Mouse (Mus musculus): ENCODE measurements around the gene Spag8. TPM values are rescaled to one million over a fixed set of nuclear protein-coding genes. Genes with fewer than 3 reads are reported as not detected.

Gene Spag8
- total and polyA plus RNA-seq, 2 experiments from 2014 or later, result 5.8 to 9.1 TPM

GRCm38 (mm10) chr4:43629106-43629817 is 24.1 kb downstream of the Spag8 start:
- no peak for TF ChIP-seq CTCF (IDR thresholded peaks at IDR 0.05; ENCODE audit: low read depth)
- Histone ChIP-seq H3K27ac (ENCODE audit: low read depth, low read length) (no peak overlapping the region), H3K4me2 (ENCODE audit: low read depth) (peak overlapping the region; percentile 24; the same call in 1 of the 2 replicates), H3K4me1 (ENCODE audit: insufficient read depth) (peaks cover 23% of the 10 kb centered on the region), H3K4me3 (ENCODE audit: low read depth, low read length) (no peak overlapping the region), H3K9me3 (ENCODE audit: low read length) (no peaks in the 10 kb centered on the region), H3K9ac (no peak overlapping the region), H3K36me3 (ENCODE audit: insufficient read depth) (no peaks in the 10 kb centered on the region), H3K27me3 (ENCODE audit: insufficient read depth, low read length) (no peaks in the 10 kb centered on the region)
- 36% methylated on average over 20 of the region's 20 CpGs for WGBS
- DNase-seq (peak; percentile 63), ATAC-seq (peak; percentile 56)

- no peak for DNase-seq
- TF ChIP-seq CTCF (IDR thresholded peaks at IDR 0.05; ENCODE audit: low read depth), result no peak
- Histone ChIP-seq H3K4me3 (ENCODE audit: low read depth, low read length) (no peak overlapping the region), H3K27ac (ENCODE audit: low read depth, low read length) (no peak overlapping the region), H3K4me2 (ENCODE audit: low read depth) (no peak overlapping the region), H3K4me1 (ENCODE audit: insufficient read depth) (no peaks in the 10 kb centered on the region), H3K9ac (no peak overlapping the region), H3K27me3 (ENCODE audit: insufficient read depth, low read length) (no peaks in the 10 kb centered on the region), H3K9me3 (ENCODE audit: low read length) (no peaks in the 10 kb centered on the region), H3K36me3 (ENCODE audit: insufficient read depth) (no peaks in the 10 kb centered on the region)
- WGBS, result 92% methylated on average over 4 of the region's 4 CpGs
- ATAC-seq, result no peak
These were observed 33.1 kb downstream of the Spag8 start for GRCm38 (mm10) chr4:43620146-43620778.

DNA sequence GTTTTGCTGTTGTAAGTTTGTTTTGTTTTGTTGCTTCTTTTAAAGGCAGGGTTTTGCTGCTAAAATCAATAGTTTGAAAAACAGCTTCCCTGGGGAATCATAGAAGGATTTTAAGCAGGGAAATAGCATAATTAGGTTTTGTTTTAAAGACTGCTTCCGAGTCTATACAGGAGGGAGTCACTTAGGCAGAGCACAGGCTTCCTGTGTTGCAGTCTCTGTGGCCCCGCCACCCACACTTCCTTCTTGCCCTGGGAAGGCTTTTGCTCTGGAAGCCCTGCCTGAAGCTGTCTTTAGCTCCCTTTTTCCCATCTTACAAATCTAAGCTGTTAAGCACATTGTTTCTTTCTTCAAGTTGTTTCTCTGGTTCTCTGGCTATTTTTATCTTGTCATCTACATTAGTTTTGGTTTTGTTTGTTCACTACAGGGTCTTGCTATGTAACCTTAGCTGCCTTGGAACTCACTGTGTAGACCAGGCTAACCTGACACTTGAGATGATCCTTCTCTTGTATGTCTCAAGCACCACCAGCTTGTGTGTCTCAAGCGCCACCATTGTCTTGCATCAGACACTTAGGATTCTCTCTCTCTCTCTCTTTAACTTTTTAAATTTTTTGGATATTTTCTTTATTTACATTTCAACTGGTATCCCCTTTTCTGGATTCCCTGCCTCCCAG is 40.2 kb downstream of the Spag8 start:
- no peak for DNase-seq

DNA sequence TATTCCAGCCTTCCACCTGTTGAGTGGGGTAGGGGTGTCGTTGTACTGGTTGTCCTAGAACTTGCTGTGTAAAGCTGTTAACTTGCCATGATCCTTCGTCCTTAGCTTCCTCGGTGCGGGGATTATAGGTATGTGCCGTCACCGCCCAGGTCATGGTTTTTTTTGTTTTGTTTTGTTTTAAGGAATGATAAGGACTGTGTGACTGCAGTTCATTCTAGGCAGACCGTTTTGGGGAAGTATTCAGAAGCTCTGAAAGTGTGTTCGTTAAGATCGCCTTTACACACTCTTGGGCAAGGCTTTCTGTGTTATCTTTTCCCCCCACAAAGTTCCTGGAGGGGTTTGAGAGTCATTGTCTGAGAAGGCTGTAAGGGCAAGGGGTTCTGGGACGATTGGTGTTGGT is 40.9 kb downstream of the Spag8 start:
- ATAC-seq (no peak), DNase-seq (no peak)
- H3K9ac ChIP-seq, result no peak overlapping the region
- no peaks in the 10 kb centered on the region for H3K4me1 ChIP-seq (ENCODE audit: insufficient read depth)
- H3K27me3 ChIP-seq (ENCODE audit: insufficient read depth, low read length), result no peaks in the 10 kb centered on the region
- no peak for TF ChIP-seq CTCF (IDR thresholded peaks at IDR 0.05; ENCODE audit: low read depth)
- H3K27ac ChIP-seq (ENCODE audit: low read depth, low read length), result no peak overlapping the region
- H3K4me2 ChIP-seq (ENCODE audit: low read depth), result no peak overlapping the region
- WGBS, result 66% methylated on average over 10 of the region's 10 CpGs
- no peaks in the 10 kb centered on the region for H3K36me3 ChIP-seq (ENCODE audit: insufficient read depth)
- no peaks in the 10 kb centered on the region for H3K9me3 ChIP-seq (ENCODE audit: low read length)
- no peak overlapping the region for H3K4me3 ChIP-seq (ENCODE audit: low read depth, low read length)

More for the DNA sequence above, 40.2 kb downstream of the Spag8 start:
- Histone ChIP-seq H3K27me3 (ENCODE audit: insufficient read depth, low read length) (no peaks in the 10 kb centered on the region), H3K9ac (no peak overlapping the region), H3K36me3 (ENCODE audit: insufficient read depth) (no peaks in the 10 kb centered on the region), H3K4me2 (ENCODE audit: low read depth) (no peak overlapping the region), H3K4me1 (ENCODE audit: insufficient read depth) (no peaks in the 10 kb centered on the region), H3K9me3 (ENCODE audit: low read length) (no peaks in the 10 kb centered on the region), H3K27ac (ENCODE audit: low read depth, low read length) (no peak overlapping the region), H3K4me3 (ENCODE audit: low read depth, low read length) (no peak overlapping the region)
- no peak for ATAC-seq
- 62% methylated on average over 3 of the region's 3 CpGs for WGBS
- no peak for TF ChIP-seq CTCF (IDR thresholded peaks at IDR 0.05; ENCODE audit: low read depth)

DNA sequence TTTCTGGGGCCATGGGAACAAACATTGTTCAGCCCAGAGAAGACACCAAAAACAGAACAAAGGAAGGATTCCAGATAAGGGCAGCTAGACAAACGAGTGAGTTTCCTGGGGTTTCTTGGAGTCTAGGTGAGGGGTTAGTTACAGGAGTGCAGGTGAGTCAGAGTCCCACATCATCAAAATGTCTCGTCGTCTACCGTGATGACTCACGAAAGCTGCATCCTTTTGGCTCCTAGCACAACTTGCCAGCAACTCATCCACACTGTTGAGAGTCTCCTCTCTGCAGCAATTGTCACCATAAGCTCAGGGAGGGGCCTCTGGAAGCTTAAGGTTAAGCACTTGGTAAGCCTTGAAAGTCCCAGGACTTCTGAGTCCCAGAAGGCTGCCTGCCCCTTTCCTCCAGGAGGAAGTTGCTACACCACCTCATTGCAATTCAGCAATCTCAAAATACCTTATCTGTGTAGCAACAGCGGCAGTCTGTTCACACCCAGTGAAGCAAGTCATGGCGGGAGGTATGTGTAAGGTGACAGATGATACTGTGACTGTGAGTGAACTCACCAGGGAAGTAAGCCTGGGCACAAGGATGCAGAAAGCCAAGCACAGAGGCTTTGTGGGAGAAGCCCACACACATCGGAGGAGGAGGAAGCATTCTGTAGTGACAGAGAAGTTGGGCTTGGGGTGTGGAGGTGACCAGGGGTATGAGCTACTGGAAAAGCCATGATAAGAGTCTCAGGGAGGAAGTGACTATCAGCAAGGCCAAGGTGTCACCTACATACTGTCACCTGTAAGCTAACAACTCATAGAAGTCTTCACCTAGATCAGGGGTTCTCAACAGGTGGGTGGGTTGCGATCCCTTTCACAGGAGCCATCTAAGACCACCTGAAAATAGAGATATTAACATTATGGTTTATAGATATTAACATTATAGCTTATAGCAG is 48.4 kb downstream of the Spag8 start:
- Histone ChIP-seq H3K4me2 (ENCODE audit: low read depth) (no peak overlapping the region), H3K9ac (no peak overlapping the region), H3K9me3 (ENCODE audit: low read length) (no peaks in the 10 kb centered on the region), H3K27ac (ENCODE audit: low read depth, low read length) (no peak overlapping the region), H3K4me3 (ENCODE audit: low read depth, low read length) (no peak overlapping the region), H3K27me3 (ENCODE audit: insufficient read depth, low read length) (no peaks in the 10 kb centered on the region), H3K36me3 (ENCODE audit: insufficient read depth) (no peaks in the 10 kb centered on the region), H3K4me1 (ENCODE audit: insufficient read depth) (no peaks in the 10 kb centered on the region)
- TF ChIP-seq CTCF (IDR thresholded peaks at IDR 0.05; ENCODE audit: low read depth), result no peak
- no peak for ATAC-seq
- no peak for DNase-seq
- WGBS, result 84% methylated on average over 9 of the region's 9 CpGs

- no peak overlapping the region for H3K9ac ChIP-seq
- DNase-seq (no peak), ATAC-seq (no peak)
- no peak overlapping the region for H3K4me3 ChIP-seq (ENCODE audit: low read depth, low read length)
- TF ChIP-seq CTCF (IDR thresholded peaks at IDR 0.05; ENCODE audit: low read depth), result no peak
- H3K27me3 ChIP-seq (ENCODE audit: insufficient read depth, low read length), result no peaks in the 10 kb centered on the region
- no peaks in the 10 kb centered on the region for H3K9me3 ChIP-seq (ENCODE audit: low read length)
- no peaks in the 10 kb centered on the region for H3K4me1 ChIP-seq (ENCODE audit: insufficient read depth)
- 71% methylated on average over 3 of the region's 3 CpGs for WGBS
- no peaks in the 10 kb centered on the region for H3K36me3 ChIP-seq (ENCODE audit: insufficient read depth)
- no peak overlapping the region for H3K4me2 ChIP-seq (ENCODE audit: low read depth)
- no peak overlapping the region for H3K27ac ChIP-seq (ENCODE audit: low read depth, low read length)
These were observed 49.3 kb downstream of the Spag8 start for GRCm38 (mm10) chr4:43604099-43604498.

Small RNAs within 50 kb of the gene (microRNA-seq; reads per million reads assigned to microRNA genes)
- 0 to 0.12 reads per million in 2 experiments for gene Gm25262

Other genes starting within 250 kb of the Spag8 start
- 0.15 and 1.3 TPM in 2 replicates for gene Fam166b, start 224.5 kb downstream of the Spag8 start, total RNA-seq (2014; rRNA removed)
- 0.58 and 0.96 TPM in 2 replicates for gene Fam166b, start 224.5 kb downstream of the Spag8 start, polyA plus RNA-seq (2015; fragmentation: Nextera tagmentation; extraction: Ambion mirVana)
- 101 and 124 TPM in 2 replicates for gene Tesk1, start 211.7 kb downstream of the Spag8 start, total RNA-seq (2014; rRNA removed)
- gene Tesk1, start 211.7 kb downstream of the Spag8 start, polyA plus RNA-seq (2015; fragmentation: Nextera tagmentation; extraction: Ambion mirVana), result 14.8 and 15.4 TPM in 2 replicates
- gene Cd72, start 199.0 kb downstream of the Spag8 start, total RNA-seq (2014; rRNA removed), result 0.19 TPM in 1 of 2 replicates, not detected in the other
- 3.2 and 4.6 TPM in 2 replicates for gene Cd72, start 199.0 kb downstream of the Spag8 start, polyA plus RNA-seq (2015; fragmentation: Nextera tagmentation; extraction: Ambion mirVana)
- gene Sit1, start 169.9 kb downstream of the Spag8 start, total RNA-seq (2014; rRNA removed), result not detected in 2 replicates
- not detected in 2 replicates for gene Sit1, start 169.9 kb downstream of the Spag8 start, polyA plus RNA-seq (2015; fragmentation: Nextera tagmentation; extraction: Ambion mirVana)
- gene Ccdc107, start 160.7 kb downstream of the Spag8 start, total RNA-seq (2014; rRNA removed), result 57.3 and 86.2 TPM in 2 replicates
- 92.2 and 103 TPM in 2 replicates for gene Ccdc107, start 160.7 kb downstream of the Spag8 start, polyA plus RNA-seq (2015; fragmentation: Nextera tagmentation; extraction: Ambion mirVana)
- gene Arhgef39, start 153.9 kb downstream of the Spag8 start, total RNA-seq (2014; rRNA removed), result 2.9 and 4.5 TPM in 2 replicates
- 3.6 and 3.9 TPM in 2 replicates for gene Arhgef39, start 153.9 kb downstream of the Spag8 start, polyA plus RNA-seq (2015; fragmentation: Nextera tagmentation; extraction: Ambion mirVana)
- 0.14 and 0.31 TPM in 2 replicates for gene Car9, start 146.6 kb downstream of the Spag8 start, total RNA-seq (2014; rRNA removed)
- gene Car9, start 146.6 kb downstream of the Spag8 start, polyA plus RNA-seq (2015; fragmentation: Nextera tagmentation; extraction: Ambion mirVana), result 0.65 and 0.70 TPM in 2 replicates
- gene Tpm2, start 129.8 kb downstream of the Spag8 start, total RNA-seq (2014; rRNA removed), result 4.1 and 11.7 TPM in 2 replicates
- 5.1 and 8.1 TPM in 2 replicates for gene Tpm2, start 129.8 kb downstream of the Spag8 start, polyA plus RNA-seq (2015; fragmentation: Nextera tagmentation; extraction: Ambion mirVana)
- gene Creb3, start 91.3 kb downstream of the Spag8 start, total RNA-seq (2014; rRNA removed), result 61.9 and 64.4 TPM in 2 replicates
- 84.0 and 87.2 TPM in 2 replicates for gene Creb3, start 91.3 kb downstream of the Spag8 start, polyA plus RNA-seq (2015; fragmentation: Nextera tagmentation; extraction: Ambion mirVana)
- 34.4 and 44.1 TPM in 2 replicates for gene Tln1, start 90.9 kb downstream of the Spag8 start, total RNA-seq (2014; rRNA removed)
- 66.2 and 80.4 TPM in 2 replicates for gene Tln1, start 90.9 kb downstream of the Spag8 start, polyA plus RNA-seq (2015; fragmentation: Nextera tagmentation; extraction: Ambion mirVana)
- 17.6 and 22.6 TPM in 2 replicates for gene Rgp1, start 74.9 kb downstream of the Spag8 start, total RNA-seq (2014; rRNA removed)
- 7.1 and 10.4 TPM in 2 replicates for gene Rgp1, start 74.9 kb downstream of the Spag8 start, polyA plus RNA-seq (2015; fragmentation: Nextera tagmentation; extraction: Ambion mirVana)
- gene Gba2, start 74.7 kb downstream of the Spag8 start, total RNA-seq (2014; rRNA removed), result 31.6 and 37.7 TPM in 2 replicates
- 45.4 and 45.5 TPM in 2 replicates for gene Gba2, start 74.7 kb downstream of the Spag8 start, polyA plus RNA-seq (2015; fragmentation: Nextera tagmentation; extraction: Ambion mirVana)
- gene Msmp, start 69.1 kb downstream of the Spag8 start, total RNA-seq (2014; rRNA removed), result not detected in 2 replicates
- 0.38 and 1.9 TPM in 2 replicates for gene Msmp, start 69.1 kb downstream of the Spag8 start, polyA plus RNA-seq (2015; fragmentation: Nextera tagmentation; extraction: Ambion mirVana)
- gene Npr2, start 21.7 kb downstream of the Spag8 start, total RNA-seq (2014; rRNA removed), result 28.2 and 35.3 TPM in 2 replicates
- gene Npr2, start 21.7 kb downstream of the Spag8 start, polyA plus RNA-seq (2015; fragmentation: Nextera tagmentation; extraction: Ambion mirVana), result 7.9 and 9.1 TPM in 2 replicates
- gene Hint2, start 2.9 kb upstream of the Spag8 start, total RNA-seq (2014; rRNA removed), result 53.6 and 61.9 TPM in 2 replicates
- 80.0 and 101 TPM in 2 replicates for gene Hint2, start 2.9 kb upstream of the Spag8 start, polyA plus RNA-seq (2015; fragmentation: Nextera tagmentation; extraction: Ambion mirVana)
- gene Tmem8b, start 15.4 kb upstream of the Spag8 start, total RNA-seq (2014; rRNA removed), result 21.3 and 27.4 TPM in 2 replicates
- gene Tmem8b, start 15.4 kb upstream of the Spag8 start, polyA plus RNA-seq (2015; fragmentation: Nextera tagmentation; extraction: Ambion mirVana), result 8.2 and 14.1 TPM in 2 replicates
- gene Fam221b, start 15.6 kb upstream of the Spag8 start, total RNA-seq (2014; rRNA removed), result 0.08 TPM in 1 of 2 replicates, not detected in the other
- gene Fam221b, start 15.6 kb upstream of the Spag8 start, polyA plus RNA-seq (2015; fragmentation: Nextera tagmentation; extraction: Ambion mirVana), result 1.6 TPM in 2 replicates
- not detected in 2 replicates for gene Olfr70, start 47.2 kb upstream of the Spag8 start, total RNA-seq (2014; rRNA removed)
- gene Olfr70, start 47.2 kb upstream of the Spag8 start, polyA plus RNA-seq (2015; fragmentation: Nextera tagmentation; extraction: Ambion mirVana), result not detected in 2 replicates
- not detected in 2 replicates for gene Olfr71, start 56.7 kb upstream of the Spag8 start, total RNA-seq (2014; rRNA removed)
- gene Olfr71, start 56.7 kb upstream of the Spag8 start, polyA plus RNA-seq (2015; fragmentation: Nextera tagmentation; extraction: Ambion mirVana), result not detected in 2 replicates
- 1.7 TPM in 1 of 2 replicates, not detected in the other for gene Hrct1, start 73.6 kb upstream of the Spag8 start, total RNA-seq (2014; rRNA removed)
- 0.75 and 1.0 TPM in 2 replicates for gene Hrct1, start 73.6 kb upstream of the Spag8 start, polyA plus RNA-seq (2015; fragmentation: Nextera tagmentation; extraction: Ambion mirVana)
- 0.29 and 0.31 TPM in 2 replicates for gene Spaar, start 76.4 kb upstream of the Spag8 start, total RNA-seq (2014; rRNA removed)
- 0.25 TPM in 2 replicates for gene Spaar, start 76.4 kb upstream of the Spag8 start, polyA plus RNA-seq (2015; fragmentation: Nextera tagmentation; extraction: Ambion mirVana)
- not detected in 2 replicates for gene Olfr159, start 117.4 kb upstream of the Spag8 start, total RNA-seq (2014; rRNA removed)
- not detected in 2 replicates for gene Olfr159, start 117.4 kb upstream of the Spag8 start, polyA plus RNA-seq (2015; fragmentation: Nextera tagmentation; extraction: Ambion mirVana)
- gene Olfr156, start 170.3 kb upstream of the Spag8 start, total RNA-seq (2014; rRNA removed), result not detected in 2 replicates
- gene Olfr156, start 170.3 kb upstream of the Spag8 start, polyA plus RNA-seq (2015; fragmentation: Nextera tagmentation; extraction: Ambion mirVana), result not detected in 2 replicates
- not detected in 2 replicates for gene Olfr157, start 186.6 kb upstream of the Spag8 start, total RNA-seq (2014; rRNA removed)
- gene Olfr157, start 186.6 kb upstream of the Spag8 start, polyA plus RNA-seq (2015; fragmentation: Nextera tagmentation; extraction: Ambion mirVana), result not detected in 2 replicates
- gene Olfr155, start 198.0 kb upstream of the Spag8 start, total RNA-seq (2014; rRNA removed), result not detected in 2 replicates
- not detected in 2 replicates for gene Olfr155, start 198.0 kb upstream of the Spag8 start, polyA plus RNA-seq (2015; fragmentation: Nextera tagmentation; extraction: Ambion mirVana)
- gene Reck, start 221.9 kb upstream of the Spag8 start, total RNA-seq (2014; rRNA removed), result 3.5 and 6.5 TPM in 2 replicates
- gene Reck, start 221.9 kb upstream of the Spag8 start, polyA plus RNA-seq (2015; fragmentation: Nextera tagmentation; extraction: Ambion mirVana), result 2.2 and 2.8 TPM in 2 replicates

Data from forebrain, postnatal 0 days (tissue).